Mouse (Mus musculus): ENCODE results near the gene Slc35e3.
"Not testable (repeated sequence)": the region's sequence is repeated elsewhere in the genome, so short reads cannot be mapped to it uniquely, and the experiment has no call there.

Slc35e3 gene

DNA sequence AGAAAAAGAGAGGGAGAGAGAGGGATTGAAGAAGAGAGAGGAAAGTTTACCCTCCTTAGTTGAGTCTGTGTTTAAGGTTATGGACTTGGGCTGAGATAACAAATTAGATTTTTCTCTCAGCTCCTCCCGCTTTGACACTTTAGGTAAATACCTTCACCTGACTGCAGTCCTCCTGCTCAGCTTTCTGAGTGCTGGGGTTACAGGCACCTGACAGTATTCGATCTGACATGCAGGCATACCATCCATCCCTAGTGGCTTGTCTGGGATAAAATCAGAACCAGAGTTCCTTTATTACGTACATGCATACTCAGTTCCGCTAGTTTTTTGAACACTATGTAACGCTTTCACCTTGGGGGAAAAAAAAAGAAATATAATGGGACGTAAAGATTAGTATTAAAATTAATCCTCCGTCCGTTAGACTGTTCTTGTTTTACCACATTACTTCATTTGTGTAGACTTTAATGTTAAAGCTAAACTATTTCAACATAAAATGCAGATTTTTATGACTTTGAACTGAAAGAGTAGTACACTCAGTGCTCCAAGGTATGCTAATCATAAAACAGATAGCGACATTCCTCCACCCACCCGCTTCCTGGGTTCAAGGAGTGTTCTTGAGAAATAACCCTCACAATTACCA lies 3.0 kb upstream of the Slc35e3 start:
- no peak for DNase-seq

DNA sequence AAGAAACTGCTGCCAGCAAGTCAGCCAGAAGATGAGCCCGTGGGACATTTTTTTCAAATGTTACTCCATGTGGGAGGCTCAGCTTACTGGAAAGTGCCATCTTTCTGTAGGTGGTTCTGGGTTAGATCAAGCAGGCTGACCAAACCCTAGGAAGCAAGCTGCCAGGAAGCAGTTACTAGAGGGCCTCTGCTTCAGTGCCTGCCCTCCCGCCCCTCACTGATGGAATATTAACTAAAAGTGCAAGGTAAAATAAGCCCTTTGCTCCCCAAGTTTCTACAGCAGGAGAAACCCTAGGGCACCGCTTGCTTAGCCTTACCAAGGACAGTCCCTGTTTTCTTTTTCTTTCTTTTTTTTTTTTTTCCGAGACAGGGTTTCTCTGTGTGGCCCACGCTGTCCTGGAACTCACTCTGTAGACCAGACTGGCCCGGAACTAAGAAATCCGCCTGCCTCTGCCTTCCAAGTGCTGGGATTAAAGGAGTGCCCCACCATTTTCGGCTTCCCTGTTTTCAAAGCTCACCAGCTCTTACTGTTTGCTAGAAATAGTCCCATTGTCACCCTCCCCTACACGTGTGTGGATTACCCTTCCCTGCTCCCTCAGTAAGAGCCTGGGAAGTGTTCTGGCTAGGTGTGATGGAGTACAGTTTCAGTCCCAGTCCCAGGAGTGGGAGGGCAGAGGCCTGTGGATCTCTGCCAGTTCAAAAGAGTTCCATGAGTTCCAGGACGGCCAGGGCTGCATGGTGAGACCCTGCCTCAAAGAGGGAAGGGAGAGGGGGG lies 2.3 kb upstream of the Slc35e3 start:
- no peak for DNase-seq

DNA sequence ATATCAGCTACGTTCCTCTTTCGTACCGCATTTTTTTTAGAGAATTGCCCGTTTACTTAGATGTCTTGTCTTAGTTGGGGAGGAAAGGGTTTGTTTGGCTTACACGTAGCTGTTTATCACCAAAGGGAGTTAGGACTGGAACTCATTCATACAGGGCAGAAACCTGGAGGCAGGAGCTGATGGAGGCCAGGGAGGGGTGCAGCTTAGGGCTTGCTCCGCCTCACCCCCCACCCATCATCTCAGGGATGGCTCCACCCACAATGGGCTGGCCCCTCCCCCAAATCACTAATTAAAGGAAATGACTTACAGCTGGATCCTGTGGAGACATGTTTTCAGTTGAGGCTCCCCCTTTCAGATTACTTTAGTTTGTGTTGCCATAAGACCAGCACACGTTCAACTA lies 1.5 kb upstream of the Slc35e3 start:
- DNase-seq, result peak in 1 of 2 experiments; percentile 15

DNA sequence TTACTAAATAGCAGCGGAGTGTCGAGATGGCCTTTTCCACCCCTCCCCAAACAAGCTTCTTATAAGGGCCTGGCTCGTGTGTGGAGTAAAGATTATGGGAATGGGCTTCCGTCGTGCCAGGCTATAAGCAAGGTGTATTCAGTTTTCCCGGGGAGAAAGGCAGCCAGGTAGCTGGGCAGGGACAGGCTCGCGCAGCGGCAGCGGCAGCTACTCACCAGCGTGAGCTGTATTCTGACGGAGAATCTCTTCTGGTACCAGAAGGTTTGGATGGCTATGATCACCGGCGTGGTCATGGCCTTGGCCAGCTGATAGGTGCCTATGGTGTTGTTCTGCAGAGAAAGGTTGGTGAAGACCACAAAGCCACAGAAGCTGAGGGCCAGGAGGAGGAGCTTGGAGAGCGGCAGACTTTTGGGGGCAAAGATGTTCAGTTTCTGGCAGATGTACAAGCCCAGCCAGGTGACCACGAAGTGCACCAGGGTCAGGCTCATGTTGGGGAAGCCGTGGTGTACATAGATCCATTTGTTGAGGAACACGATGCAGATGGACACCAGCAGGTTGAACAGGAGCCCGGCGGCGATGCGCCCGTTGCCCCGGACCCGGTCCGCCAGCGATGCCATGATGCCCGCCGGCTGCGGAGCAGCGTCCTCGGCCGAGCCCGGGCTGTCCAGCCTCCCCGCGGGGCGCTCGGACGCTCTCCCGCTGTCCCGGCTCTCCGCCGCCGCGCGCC lies 432 bp downstream of the Slc35e3 start:
- DNase-seq, result peak; percentile 36 to 45

DNA sequence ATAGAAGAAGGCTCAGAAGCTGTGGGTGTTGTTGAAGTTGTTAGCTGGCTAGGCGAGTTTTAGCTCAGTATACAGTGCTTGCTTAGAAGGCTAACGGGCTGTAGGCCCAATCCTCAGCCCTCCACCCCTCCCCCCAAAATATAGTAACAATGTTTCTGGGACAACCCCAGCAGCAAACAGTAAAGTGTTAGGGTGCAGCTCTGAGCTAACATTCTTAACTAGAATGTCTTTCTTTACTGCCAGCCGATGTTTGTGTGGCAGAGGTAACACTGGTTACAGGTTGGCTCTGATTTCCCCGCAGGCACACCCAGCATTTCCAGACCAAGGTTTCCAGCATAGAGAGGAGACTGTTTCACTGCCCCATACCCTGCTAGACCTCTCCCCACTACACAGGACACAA lies 2.2 kb downstream of the Slc35e3 start:
- DNase-seq, result no peak

DNA sequence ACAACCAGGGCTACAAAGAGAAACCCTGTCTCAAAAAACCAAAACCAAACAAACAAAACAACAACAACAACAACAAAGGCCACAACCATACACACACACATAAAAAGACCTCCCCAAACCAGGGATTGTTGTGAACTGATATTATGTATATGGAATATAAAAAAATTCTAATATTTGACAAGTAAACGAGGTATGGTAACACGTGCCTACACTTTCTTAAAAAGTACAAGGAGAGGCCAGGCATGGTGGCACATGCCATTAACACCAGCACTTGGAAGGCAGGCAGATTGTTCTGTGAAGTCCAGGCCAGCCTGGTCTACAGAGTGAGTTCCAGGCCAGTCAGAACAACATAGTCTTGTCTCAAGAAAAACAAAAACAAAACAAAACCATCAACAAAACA lies 3.0 kb downstream of the Slc35e3 start:
- DNase-seq, result no peak

DNA sequence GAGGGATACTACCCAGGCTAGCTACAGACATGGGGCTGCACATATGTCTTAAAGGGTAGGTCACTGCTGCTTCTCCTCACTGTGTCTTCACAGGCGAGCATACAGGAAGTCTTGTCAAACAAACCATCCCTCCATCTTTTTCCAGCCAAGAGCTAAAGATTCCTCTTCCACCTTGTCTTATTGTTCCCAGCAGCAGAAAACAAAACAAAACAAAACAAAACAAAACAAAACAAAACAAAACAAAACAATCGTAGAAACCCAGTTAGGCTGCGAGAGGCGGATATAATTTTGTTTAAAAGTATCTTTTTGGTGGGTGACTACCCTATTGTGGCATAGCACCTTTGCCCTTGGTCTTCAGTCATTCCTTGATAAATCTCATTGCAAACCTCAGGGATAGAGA lies 3.5 kb downstream of the Slc35e3 start:
- DNase-seq, result no peak

DNA sequence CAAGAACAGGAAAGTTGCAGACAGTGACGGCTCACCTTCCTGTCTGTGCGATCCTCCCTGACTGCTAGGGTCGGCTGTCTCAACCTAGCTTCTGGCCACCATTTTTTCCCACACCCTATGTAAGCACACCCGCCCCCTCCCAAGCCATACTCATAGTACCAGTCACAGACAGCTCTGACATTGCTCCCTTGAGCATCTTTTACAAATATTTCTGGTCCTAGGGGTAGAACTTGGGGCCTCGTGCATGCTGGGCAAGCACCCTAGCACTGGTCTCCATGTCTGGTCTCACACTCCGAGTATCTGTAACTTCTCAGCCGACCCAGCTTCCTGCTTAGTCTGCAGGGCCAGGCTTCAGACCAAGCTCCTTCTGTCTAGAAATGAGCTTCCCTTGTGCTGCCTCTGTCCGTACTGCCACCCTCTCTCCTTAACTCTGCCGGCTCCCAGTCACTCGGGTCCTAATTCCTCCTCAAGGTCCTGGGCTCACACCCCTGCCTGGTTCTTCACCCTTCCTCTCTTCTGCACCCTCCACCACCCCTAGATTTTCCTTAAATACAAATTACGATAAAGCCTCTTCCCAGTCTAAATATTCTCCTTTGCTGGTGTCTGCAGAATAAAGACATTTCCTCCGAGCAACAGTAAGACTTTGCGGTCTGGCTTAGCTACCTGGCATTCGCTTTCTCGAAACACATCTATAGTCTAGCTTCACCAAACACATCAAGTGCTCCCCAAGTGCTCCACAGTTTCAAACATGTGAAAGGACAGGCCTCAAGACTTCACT lies 4.3 kb downstream of the Slc35e3 start:
- DNase-seq, result no peak

DNA sequence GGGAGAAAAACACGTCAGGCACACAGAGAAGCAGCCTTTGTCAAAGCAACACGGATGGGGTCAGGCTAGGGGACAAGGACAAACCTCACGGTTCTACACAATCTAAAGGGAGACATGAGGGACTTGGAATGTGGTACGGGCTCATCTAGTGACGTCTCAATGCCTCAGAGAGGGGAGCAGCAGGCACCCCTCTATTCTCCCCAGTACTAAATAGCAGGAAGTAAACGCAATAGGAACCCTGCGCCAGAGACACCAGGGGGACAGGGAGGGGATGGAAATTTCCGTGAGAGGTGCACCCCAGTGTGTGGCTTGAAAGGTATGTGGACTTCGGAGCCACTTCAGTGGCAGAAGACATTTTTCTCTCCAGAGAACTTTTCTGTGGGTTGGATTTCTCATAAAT lies 5.2 kb downstream of the Slc35e3 start:
- no peak for DNase-seq

DNA sequence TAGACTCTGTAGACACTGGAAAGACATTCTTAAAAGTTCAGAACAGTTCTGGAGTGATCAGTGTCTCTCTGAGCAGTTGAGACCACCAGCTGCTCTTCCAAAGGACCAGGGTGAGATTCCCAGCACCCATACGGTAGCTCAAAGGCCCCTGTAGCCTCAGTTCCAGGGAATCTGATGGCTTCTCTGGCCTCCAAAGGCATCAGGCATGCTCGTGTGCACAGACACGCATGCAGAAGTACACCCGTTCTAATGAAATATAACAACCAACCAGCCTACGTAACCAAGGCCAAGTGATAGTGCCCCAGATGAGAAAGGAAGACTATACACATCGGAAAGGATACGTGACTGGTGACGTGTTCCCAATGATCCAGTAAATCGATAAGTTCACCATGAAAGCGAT lies 6.0 kb downstream of the Slc35e3 start:
- DNase-seq, result no peak

DNA sequence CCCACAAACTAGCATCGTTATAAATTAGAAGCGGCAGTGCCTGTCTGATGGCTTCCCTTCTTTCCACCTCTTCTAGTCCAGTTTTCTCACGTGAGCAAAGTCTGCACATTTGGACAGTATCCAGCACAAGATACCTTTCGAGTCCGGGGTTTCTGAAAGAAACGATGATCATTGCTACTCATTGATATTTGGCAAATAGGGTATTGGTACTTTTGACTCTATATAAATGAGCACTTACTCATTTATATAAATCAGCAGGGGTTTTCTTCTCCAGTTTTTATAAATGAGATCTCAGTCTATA lies 6.6 kb downstream of the Slc35e3 start:
- no peak for DNase-seq

DNA sequence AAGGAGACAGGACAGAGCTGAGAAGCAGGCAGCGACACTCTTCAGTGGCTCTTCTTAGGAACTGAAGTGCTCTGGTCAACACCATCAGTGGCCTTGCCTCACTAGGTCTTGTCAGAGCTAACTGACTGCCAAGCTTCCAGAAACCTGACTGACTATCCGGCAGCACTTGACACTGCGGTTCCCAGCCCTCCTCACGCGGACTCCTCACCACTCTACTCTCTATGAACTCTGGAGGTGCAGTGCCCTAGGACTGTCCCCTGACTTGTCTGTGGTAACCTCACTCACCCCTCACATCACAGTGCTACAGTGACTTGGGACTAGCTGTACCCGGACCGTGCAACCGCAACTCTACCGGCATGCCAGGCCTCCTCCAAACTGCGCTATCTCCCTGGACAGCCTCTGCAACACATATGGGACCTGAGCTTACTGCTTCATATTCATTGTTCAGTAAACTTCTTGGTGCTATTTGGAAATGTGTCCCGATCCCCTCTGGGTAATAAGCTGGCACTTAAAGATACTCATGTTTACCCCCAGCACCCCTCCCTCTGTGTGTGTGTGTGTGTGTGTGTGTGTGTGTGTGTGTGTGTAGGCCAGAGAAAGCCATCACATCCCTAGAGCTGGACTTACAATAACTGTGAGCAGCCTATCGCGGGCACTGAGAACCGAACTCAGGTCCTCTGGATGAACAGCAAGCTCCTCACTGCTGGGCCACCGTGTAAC lies 7.1 kb downstream of the Slc35e3 start:
- no peak for DNase-seq

DNA sequence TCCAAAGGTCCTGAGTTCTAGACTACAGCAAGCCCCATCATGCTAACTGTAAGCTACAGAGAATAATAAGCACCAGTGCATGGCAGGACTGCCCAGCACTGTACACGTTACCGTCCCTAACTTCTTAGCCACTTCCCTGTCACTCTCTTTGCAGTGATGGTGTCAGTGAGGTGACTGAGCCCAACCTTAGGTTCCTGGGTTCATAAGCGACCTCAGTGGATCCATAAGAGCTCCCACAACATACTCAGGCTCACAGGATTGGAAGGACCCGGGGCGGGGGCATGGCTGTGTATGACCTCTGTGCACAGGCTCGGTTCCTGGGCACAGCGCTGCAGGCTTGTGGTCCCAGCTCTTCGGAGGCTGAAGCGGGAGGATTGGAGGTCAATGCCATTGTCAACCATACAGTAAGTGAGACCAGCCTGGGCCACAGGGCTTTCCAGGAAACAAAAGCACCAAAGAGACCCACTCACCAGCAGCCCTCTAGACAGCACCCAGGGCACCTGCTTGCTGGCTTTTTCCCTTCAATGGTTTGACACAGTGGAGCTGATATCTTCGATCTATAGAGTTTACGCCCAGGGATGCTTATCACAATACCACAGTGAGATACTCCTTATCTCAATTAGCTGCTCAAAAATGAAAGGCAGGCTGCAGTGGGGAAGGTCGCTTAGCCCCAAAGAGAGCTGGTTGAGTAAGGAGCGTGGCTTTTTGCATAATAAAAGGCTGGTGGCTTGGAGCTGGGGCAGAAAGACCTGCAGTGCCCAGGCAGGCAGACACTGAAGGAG lies 7.8 kb downstream of the Slc35e3 start:
- DNase-seq, result no peak

DNA sequence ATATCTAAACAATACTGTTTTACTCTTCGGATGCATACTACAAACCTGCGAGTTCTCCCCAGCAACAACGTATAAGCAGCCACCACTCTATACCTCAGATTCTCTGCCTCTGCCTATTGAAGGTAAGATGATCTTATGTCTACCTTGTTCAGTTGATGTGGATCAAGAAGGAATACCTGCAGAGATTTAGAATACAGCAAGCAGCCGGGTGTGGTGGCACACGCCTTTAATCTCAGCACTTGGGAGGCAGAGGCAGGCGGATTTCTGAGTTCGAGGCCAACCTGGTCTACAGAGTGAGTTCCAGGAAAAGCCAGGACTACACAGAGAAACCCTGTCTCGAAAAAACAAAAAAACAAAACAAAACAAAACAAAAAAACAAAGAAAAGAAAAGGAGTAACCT lies 8.7 kb downstream of the Slc35e3 start:
- not testable (repeated sequence) for DNase-seq

DNA sequence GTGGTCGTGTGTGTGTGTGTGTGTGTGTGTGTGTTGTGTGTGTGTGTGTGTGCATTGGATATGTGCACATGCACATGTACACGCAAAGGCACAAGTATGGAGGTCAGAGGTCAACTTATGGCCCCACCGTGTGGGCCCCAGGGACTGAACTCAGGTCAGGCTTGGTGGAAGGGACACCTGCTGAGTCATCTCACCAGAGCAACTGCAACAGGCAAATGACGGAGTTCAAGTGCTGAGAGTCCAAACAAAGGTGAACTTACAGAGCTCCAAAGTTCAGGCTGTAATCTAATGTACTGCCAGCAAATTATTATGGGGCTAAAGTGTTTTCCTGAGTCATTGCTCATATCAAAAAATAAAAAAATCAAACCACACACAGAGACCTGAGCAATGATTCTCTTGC lies 9.1 kb downstream of the Slc35e3 start:
- no peak for DNase-seq

DNA sequence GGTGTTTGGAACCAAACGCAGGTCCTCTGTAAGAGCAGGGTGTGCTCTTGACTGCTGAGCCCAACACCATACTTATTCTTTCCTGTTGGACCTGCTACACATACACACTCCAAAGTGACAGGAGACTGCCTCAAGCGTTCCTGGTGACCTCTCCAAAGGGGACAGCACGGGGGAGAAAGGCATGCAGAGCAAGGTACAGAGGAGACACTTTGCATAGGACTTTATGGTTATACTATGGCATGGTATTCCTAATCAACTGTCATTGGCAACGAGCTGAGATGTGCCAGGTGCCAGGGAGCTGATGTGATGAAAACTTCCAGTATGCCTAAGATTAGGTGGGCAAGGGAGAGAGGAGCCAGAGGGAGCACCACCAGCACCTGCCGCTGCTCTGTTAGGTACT lies 9.6 kb downstream of the Slc35e3 start:
- DNase-seq, result no peak

DNA sequence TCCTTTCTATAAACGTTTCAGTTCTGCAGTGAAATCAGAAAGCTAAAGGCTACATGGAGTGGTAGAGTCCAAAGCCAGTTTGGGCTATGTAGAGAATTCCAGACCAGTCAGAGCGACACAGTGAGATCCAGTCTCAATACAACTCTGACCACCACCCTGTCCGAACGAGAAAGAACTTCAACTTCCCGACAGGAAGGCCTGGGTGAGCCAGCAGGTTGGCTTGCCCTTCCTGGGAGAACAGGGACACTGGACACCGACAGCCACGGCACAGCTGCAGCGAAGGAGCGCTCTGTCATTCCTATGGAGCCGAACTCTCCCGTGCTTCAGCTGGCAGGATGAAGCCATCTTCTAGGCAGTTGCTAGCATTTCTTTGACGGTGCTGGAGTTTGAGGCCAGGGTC lies 10.8 kb downstream of the Slc35e3 start:
- DNase-seq, result not testable (repeated sequence)

DNA sequence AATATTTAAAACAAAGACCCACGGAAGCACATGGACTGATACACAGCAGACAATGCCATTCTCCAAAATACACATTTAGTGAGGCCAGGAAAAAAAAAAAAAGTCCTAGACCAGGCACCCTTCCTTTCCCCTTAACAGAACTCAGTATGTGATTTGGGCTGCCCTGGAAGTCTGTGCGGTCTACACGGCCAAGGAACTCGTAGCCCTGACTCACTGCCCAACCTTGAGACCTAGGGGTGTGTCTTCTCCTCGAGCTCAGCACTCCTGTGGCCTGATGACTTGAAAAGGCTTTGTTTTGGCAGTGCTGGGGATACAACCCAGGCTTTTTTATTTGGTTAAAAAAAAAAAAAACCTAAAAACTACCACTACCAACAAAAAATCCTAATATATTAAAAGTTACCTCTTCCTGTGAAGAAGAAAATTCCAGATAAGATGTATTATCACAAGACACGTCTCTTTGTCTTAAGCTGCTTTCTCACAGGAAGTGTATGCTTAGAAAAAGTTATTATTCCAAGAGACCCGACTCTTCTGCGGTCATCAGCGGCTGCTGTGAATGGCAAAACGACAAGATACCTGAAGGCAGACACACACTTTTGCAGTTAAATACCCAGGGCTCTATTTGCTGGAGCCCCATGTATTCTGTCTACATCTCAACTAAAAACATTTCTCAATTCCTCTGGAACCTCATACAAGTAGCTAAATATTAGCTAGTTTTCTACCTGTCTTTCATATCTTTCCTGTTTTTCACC lies 11.9 kb downstream of the Slc35e3 start:
- DNase-seq, result not testable (repeated sequence)

DNA sequence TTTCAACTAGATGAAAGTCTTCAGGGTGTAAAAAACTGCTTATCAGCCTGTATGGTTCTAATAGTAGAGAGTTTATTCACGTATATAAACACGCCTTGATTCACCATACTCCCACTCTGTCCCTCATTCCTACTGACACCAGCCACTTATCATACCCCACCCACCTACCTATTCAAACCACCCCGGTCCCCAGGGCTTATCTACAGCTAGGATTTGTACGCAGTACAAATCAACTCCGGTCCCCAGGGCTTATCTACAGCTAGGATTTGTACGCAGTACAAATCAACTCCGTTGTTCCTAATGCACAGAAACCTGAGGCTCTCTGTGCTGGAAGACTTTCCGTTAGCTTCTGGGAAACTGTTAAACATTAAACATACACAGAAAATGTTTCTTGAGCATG lies 12.5 kb downstream of the Slc35e3 start:
- DNase-seq, result not testable (repeated sequence)

DNA sequence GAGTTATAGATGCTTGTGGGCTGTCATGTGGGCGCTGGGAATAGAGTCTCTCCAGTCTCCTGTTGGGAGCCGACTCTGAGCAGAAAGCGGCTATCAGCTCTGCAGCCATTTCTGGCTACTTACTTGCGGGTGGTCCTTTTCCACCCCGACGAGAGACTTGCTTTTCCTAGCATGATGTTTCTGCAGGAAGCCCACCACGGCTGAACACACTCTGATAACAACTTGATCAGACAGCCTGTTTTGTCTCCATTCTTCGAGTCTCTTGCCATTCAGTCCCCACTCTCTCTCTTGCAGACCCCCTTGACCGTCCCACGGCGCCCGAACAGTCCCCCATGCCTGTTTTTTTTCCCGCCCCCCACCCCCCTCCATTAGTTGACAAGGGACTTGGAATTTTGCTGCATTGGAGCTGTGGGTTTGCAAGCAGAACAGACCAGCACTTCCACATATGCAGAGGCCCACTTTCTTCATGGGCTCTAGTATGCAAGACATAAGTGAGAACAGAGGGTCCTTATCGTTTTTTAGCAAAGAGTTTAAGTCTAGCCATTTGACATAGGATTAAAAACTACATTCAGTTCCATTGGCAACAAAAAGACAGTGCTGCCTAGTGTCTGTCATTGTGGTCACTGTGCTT lies 13.1 kb downstream of the Slc35e3 start:
- DNase-seq, result no peak

DNA sequence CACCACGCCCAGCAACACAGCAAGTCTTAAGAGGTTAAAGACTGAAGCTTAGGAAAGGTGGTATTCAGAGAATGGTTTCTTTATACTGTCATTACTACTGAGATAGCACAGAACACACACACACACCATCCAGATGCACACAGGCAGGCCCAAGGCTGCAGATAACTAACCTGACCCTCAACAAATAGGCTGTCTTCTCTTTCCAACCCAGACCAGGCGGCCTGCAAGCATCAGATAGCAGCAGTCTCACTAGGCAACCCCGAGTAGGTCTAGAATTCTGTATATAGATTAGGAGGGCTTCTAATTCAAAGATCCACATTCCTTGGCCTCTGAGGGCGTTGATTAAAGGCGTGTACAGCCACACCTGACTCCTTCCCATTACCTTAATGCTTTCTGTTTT lies 14.0 kb downstream of the Slc35e3 start:
- DNase-seq, result no peak
